Mouse (Mus musculus): ENCODE measurements around the gene Zfp420. TPM values are rescaled to one million over a fixed set of nuclear protein-coding genes. Genes with fewer than 3 reads are reported as not detected.

Zfp420 gene
- polyA plus RNA-seq, 1 experiment = 0.78 TPM

DNA sequence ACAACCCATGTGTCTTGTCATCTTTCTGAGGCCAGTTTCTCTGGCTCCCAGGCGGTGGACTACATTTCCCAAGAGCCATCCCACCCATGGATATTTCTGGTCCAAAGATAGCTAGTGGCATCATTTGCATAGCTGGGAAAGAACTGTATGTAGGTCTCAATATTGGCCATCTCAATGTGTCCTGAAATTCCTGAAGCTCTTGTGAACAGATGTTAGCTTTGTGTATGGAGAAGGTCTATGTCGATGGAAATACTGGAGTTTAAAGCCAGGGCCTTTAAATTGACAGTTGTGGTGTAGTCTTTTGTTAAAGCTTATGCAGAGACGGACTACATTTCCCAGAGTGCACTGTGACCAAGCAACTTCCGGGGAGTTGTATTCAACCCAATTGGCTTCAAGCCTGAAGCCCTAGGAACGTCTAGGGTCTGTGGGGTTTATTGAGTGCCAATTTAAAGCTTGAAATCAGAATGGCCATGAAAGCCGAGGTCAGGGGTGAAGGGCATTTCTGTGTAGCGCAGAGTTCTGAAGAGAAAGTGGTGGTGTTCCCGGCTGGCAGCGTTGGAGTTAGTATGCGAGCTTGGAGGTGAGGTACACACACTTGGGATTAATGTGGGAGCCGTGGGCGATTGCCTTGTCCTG, 41.0 kb upstream of the Zfp420 start:
- Histone ChIP-seq H3K79me2 (ENCODE audit: control insufficient read depth, insufficient read depth) (peaks cover 40% of the 10 kb centered on the region), H3ac (ENCODE audit: control insufficient read depth, insufficient read length, low read depth) (peak overlapping the region; percentile 57), H3K4me3 (ENCODE audit: insufficient read depth, poor library complexity, severe bottlenecking) (peak overlapping the region; percentile 32), H3K36me3 (ENCODE audit: control insufficient read depth, insufficient read depth) (peaks cover 6% of the 10 kb centered on the region), H3K79me3 (ENCODE audit: low read depth) (peaks cover 15% of the 10 kb centered on the region), H3K27me3 (ENCODE audit: control insufficient read depth, insufficient read depth, insufficient read length) (no peaks in the 10 kb centered on the region)
- TF ChIP-seq FOSL1 (IDR thresholded peaks at IDR 0.05; ENCODE audit: insufficient read depth, low read length, poor library complexity, severe bottlenecking) = no peak
- no peak for TF ChIP-seq CTCF (IDR thresholded peaks at IDR 0.05; ENCODE audit: control insufficient read depth, insufficient read depth, insufficient read length)
- no peak for TF ChIP-seq MYOG (IDR thresholded peaks at IDR 0.05; ENCODE audit: control insufficient read depth, extremely low read depth, insufficient read length)

DNA sequence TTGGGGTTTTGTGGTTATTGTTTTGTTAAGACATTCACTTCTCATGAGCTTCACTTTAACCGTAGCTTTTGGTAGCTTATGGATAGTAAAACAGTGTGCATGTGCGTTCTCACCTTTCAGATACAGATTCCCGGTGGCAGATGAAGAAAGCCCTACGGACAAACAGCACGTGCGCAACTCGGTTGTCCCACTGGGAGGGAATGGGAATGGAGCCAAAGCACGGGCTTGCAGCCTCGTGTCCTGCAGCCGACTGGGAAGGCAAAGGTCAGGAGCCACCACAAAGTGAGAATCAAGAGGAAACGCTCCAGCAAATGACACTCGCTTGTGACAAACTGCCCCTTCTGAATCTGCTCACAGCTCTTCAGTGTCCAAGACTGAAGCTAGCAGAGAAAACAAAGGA, 31.8 kb upstream of the Zfp420 start:
- peaks cover 42% of the 10 kb centered on the region for H3K36me3 ChIP-seq (ENCODE audit: control insufficient read depth, insufficient read depth)
- no peak overlapping the region for H3ac ChIP-seq (ENCODE audit: control insufficient read depth, insufficient read length, low read depth)
- H3K79me3 ChIP-seq (ENCODE audit: low read depth) = no peaks in the 10 kb centered on the region
- H3K4me3 ChIP-seq (ENCODE audit: insufficient read depth, poor library complexity, severe bottlenecking) = no peak overlapping the region
- H3K27me3 ChIP-seq (ENCODE audit: control insufficient read depth, insufficient read depth, insufficient read length) = no peaks in the 10 kb centered on the region
- TF ChIP-seq FOSL1 (IDR thresholded peaks at IDR 0.05; ENCODE audit: insufficient read depth, low read length, poor library complexity, severe bottlenecking) (no peak), USF1 (IDR thresholded peaks at IDR 0.05; ENCODE audit: low read depth) (no peak), CEBPB (IDR thresholded peaks at IDR 0.05; ENCODE audit: low read depth) (no peak), MAX (IDR thresholded peaks at IDR 0.05) (no peak), MYOD1 (IDR thresholded peaks at IDR 0.05; ENCODE audit: control insufficient read depth, insufficient read length, low read depth) (no peak), MYOG (IDR thresholded peaks at IDR 0.05; ENCODE audit: control insufficient read depth, extremely low read depth, insufficient read length) (no peak), CTCF (IDR thresholded peaks at IDR 0.05; ENCODE audit: control insufficient read depth, insufficient read depth, insufficient read length) (no peak)
- H3K79me2 ChIP-seq (ENCODE audit: control insufficient read depth, insufficient read depth) = no peaks in the 10 kb centered on the region

DNA sequence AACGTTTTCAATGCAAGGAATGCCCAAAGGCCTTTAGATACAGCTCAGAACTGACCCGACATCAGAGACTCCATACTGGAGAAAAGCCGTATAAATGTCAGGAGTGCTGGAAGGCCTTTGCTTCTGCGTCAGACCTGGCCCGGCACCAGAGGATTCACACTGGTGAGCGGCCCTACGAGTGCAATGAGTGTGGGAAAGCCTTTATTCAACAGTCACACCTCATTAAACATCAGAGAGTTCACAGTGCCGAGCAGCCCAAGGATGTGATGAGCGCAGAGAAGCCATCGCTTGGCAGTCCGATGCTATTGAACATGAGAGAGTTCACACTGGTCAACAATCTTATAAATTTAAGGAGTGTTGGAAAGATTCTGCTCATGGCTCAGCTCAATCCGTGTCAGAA, 30.0 kb upstream of the Zfp420 start:
- Histone ChIP-seq H3K27me3 (ENCODE audit: control insufficient read depth, insufficient read depth, insufficient read length) (no peaks in the 10 kb centered on the region), H3K36me3 (ENCODE audit: control insufficient read depth, insufficient read depth) (peaks cover 42% of the 10 kb centered on the region), H3K4me3 (ENCODE audit: insufficient read depth, poor library complexity, severe bottlenecking) (no peak overlapping the region), H3K79me3 (ENCODE audit: low read depth) (no peaks in the 10 kb centered on the region), H3ac (ENCODE audit: control insufficient read depth, insufficient read length, low read depth) (no peak overlapping the region), H3K79me2 (ENCODE audit: control insufficient read depth, insufficient read depth) (no peaks in the 10 kb centered on the region)
- no peak for TF ChIP-seq MYOD1 (IDR thresholded peaks at IDR 0.05; ENCODE audit: control insufficient read depth, insufficient read length, low read depth)
- no peak for TF ChIP-seq FOSL1 (IDR thresholded peaks at IDR 0.05; ENCODE audit: insufficient read depth, low read length, poor library complexity, severe bottlenecking)
- TF ChIP-seq USF1 (IDR thresholded peaks at IDR 0.05; ENCODE audit: low read depth) = no peak
- no peak for TF ChIP-seq CEBPB (IDR thresholded peaks at IDR 0.05; ENCODE audit: low read depth)
- no peak for TF ChIP-seq MAX (IDR thresholded peaks at IDR 0.05)
- TF ChIP-seq MYOG (IDR thresholded peaks at IDR 0.05; ENCODE audit: control insufficient read depth, extremely low read depth, insufficient read length) = no peak

DNA sequence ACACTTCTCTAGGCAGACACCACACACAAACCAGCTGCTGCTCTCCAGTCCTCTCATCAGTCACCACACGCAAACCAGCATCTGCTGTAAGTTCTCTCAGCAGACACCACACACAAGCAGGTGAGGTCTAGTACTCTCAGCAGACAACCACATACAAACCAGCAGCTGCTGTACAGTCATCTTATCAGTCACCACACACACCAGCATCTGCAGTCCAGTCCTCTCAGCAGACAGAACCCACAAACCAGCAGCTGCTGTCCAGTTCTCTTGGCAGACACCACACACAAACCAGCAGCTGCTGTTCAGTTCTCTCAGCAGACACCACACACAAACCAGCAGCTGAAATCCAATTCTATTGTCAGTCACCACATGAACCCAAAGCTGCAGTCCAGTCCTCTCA, 23.0 kb upstream of the Zfp420 start:
- no peaks in the 10 kb centered on the region for H3K36me3 ChIP-seq (ENCODE audit: control insufficient read depth, insufficient read depth)
- no peaks in the 10 kb centered on the region for H3K79me2 ChIP-seq (ENCODE audit: control insufficient read depth, insufficient read depth)
- no peak for TF ChIP-seq MYOG (IDR thresholded peaks at IDR 0.05; ENCODE audit: control insufficient read depth, extremely low read depth, insufficient read length)
- TF ChIP-seq MYOD1 (IDR thresholded peaks at IDR 0.05; ENCODE audit: control insufficient read depth, insufficient read length, low read depth) = peak; percentile 71
- no peaks in the 10 kb centered on the region for H3K27me3 ChIP-seq (ENCODE audit: control insufficient read depth, insufficient read depth, insufficient read length)
- no peaks in the 10 kb centered on the region for H3K79me3 ChIP-seq (ENCODE audit: low read depth)
- no peak overlapping the region for H3K4me3 ChIP-seq (ENCODE audit: insufficient read depth, poor library complexity, severe bottlenecking)
- no peak overlapping the region for H3ac ChIP-seq (ENCODE audit: control insufficient read depth, insufficient read length, low read depth)

DNA sequence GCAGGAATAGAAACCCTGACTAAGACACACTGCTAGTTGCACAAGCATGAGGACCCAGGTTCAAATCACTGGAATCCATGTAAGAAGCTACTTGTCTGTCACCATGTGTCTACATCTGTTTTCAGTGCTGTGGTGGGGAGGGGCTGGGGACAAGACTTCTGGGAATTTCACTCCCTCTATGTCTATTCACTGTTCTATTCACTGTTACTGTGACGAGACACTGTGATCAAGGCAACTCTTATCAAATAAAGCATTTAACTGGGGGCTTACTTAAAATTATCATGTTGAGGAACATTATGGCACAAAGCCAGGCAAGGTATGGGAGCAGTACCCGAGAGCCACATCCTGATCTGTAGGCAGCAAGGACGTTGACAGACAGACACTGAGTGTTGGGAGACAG, 20.5 kb upstream of the Zfp420 start:
- H3ac ChIP-seq (ENCODE audit: control insufficient read depth, insufficient read length, low read depth) = no peak overlapping the region
- H3K79me2 ChIP-seq (ENCODE audit: control insufficient read depth, insufficient read depth) = no peaks in the 10 kb centered on the region
- no peak overlapping the region for H3K4me3 ChIP-seq (ENCODE audit: insufficient read depth, poor library complexity, severe bottlenecking)
- no peak for TF ChIP-seq USF1 (IDR thresholded peaks at IDR 0.05; ENCODE audit: low read depth)
- no peaks in the 10 kb centered on the region for H3K36me3 ChIP-seq (ENCODE audit: control insufficient read depth, insufficient read depth)
- no peaks in the 10 kb centered on the region for H3K27me3 ChIP-seq (ENCODE audit: control insufficient read depth, insufficient read depth, insufficient read length)
- no peaks in the 10 kb centered on the region for H3K79me3 ChIP-seq (ENCODE audit: low read depth)

DNA sequence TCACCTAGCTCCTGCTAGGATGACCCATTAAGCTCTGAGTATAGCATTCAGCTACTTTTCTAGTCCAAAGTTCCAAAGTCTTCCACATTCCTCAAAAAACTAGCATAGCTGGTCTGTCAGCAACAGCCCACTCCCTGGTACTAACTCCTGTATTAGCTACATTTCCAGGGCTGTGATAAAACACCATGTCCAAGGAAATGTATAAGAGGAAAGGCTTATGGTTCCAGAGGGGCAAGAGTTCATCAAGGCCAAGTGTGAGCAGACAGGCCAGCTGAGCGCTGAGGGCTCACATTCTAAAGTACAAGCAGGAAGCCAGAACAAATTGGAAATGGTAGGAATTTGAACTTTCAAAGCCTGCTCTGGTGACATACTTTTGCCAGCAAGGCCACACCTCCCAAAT, 17.7 kb upstream of the Zfp420 start:
- Histone ChIP-seq H3K79me2 (ENCODE audit: control insufficient read depth, insufficient read depth) (no peaks in the 10 kb centered on the region), H3K36me3 (ENCODE audit: control insufficient read depth, insufficient read depth) (no peaks in the 10 kb centered on the region), H3K79me3 (ENCODE audit: low read depth) (no peaks in the 10 kb centered on the region), H3ac (ENCODE audit: control insufficient read depth, insufficient read length, low read depth) (no peak overlapping the region), H3K4me3 (ENCODE audit: insufficient read depth, poor library complexity, severe bottlenecking) (no peak overlapping the region), H3K27me3 (ENCODE audit: control insufficient read depth, insufficient read depth, insufficient read length) (no peaks in the 10 kb centered on the region)
- TF ChIP-seq USF1 (IDR thresholded peaks at IDR 0.05; ENCODE audit: low read depth) = no peak

Measured in C2C12 (cell line).